Mouse (Mus musculus): Measurements from ENCODE around the gene Hspe1. TPM values are rescaled to one million over a fixed set of nuclear protein-coding genes. Genes with fewer than 3 reads are reported as not detected.

The Hspe1 gene
- total and polyA plus RNA-seq, 3 experiments = 44.5 to 180 (median 153) TPM

GRCm38 (mm10) chr1:55132308-55132707 lies 44.4 kb downstream of the Hspe1 start:
- Histone ChIP-seq H3K36me3 (ENCODE audit: control insufficient read depth, insufficient read depth, low read length) (peaks cover 14% of the 10 kb centered on the region), H3K27me3 (ENCODE audit: control insufficient read depth, insufficient read depth, low read length) (no peaks in the 10 kb centered on the region), H3K4me1 (ENCODE audit: control insufficient read depth, insufficient read depth, low read length) (peaks cover 7% of the 10 kb centered on the region), H3K79me2 (replicated peaks; ENCODE audit: control insufficient read depth, insufficient read depth, low read length) (peaks cover 6% of the 10 kb centered on the region), H3K9ac (ENCODE audit: low read depth, low read length) (peak overlapping the region; percentile 12; the same call in 1 of the 2 replicates), H3K27ac (peak overlapping the region; percentile 99; the same call in 1 of the 2 replicates), H3K4me3 (peak overlapping the region; percentile 98)
- TF ChIP-seq EP300 (IDR thresholded peaks at IDR 0.05; ENCODE audit: insufficient read depth, low read depth, low read length) (no peak), CTCF (IDR thresholded peaks at IDR 0.05) (no peak), POLR2A (IDR thresholded peaks at IDR 0.05; ENCODE audit: insufficient read depth, low read depth, low read length) (no peak)
- WGBS = 29% methylated on average over 4 of the region's 4 CpGs
- DNase-seq = no peak
- intact Hi-C loops (cut with DNase I) = loop anchor here (5.0 kb wide), 1 partner anchor 80 kb away; the partner anchor contains the start of gene Coq10b

- Histone ChIP-seq H3K36me3 (ENCODE audit: control insufficient read depth, insufficient read depth, low read length) (peaks cover 14% of the 10 kb centered on the region), H3K4me3 (no peak overlapping the region), H3K27ac (no peak overlapping the region), H3K4me1 (ENCODE audit: control insufficient read depth, insufficient read depth, low read length) (peaks cover 7% of the 10 kb centered on the region), H3K79me2 (replicated peaks; ENCODE audit: control insufficient read depth, insufficient read depth, low read length) (peaks cover 6% of the 10 kb centered on the region), H3K27me3 (ENCODE audit: control insufficient read depth, insufficient read depth, low read length) (no peaks in the 10 kb centered on the region), H3K9ac (ENCODE audit: low read depth, low read length) (no peak overlapping the region)
- intact Hi-C loops (cut with DNase I) = loop anchor here (5.0 kb wide), 1 partner anchor 81 kb away; the partner anchor contains the start of gene Coq10b
- no peak for DNase-seq
- TF ChIP-seq POLR2A (IDR thresholded peaks at IDR 0.05; ENCODE audit: insufficient read depth, low read depth, low read length) (no peak), CTCF (IDR thresholded peaks at IDR 0.05) (no peak), EP300 (IDR thresholded peaks at IDR 0.05; ENCODE audit: insufficient read depth, low read depth, low read length) (no peak)
- 30% methylated on average over 2 of the region's 2 CpGs for WGBS
These were observed 45.2 kb downstream of the Hspe1 start for GRCm38 (mm10) chr1:55133173-55133572.

DNA sequence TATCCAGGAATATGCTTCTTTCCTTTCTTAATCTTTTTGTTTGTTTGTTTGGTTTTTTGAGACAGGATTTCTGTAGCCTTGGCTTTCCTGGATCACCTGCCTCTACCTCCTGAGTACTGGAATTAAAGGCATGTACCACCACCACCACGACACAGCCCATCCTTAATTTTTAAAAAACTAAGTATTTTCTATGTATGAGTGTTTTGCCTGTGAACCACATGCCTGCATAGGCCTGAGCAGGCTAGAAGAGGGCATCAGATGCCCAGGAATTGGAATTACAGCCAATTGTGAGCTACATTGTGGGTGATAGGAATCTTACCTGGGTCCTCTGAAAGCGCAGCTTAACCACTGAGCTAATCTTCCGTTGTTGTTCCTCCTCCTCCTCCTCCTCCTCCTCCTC lies 46.4 kb downstream of the Hspe1 start:
- no peak for DNase-seq
- peaks cover 14% of the 10 kb centered on the region for H3K36me3 ChIP-seq (ENCODE audit: control insufficient read depth, insufficient read depth, low read length)
- 93% methylated on average over 3 of the region's 3 CpGs for WGBS
- no peaks in the 10 kb centered on the region for H3K27me3 ChIP-seq (ENCODE audit: control insufficient read depth, insufficient read depth, low read length)
- intact Hi-C loops (cut with DNase I) = loop anchor here (5.0 kb wide), 1 partner anchor 82 kb away; the partner anchor contains the start of gene Coq10b
- H3K79me2 ChIP-seq (replicated peaks; ENCODE audit: control insufficient read depth, insufficient read depth, low read length) = peaks cover 9% of the 10 kb centered on the region
- H3K4me1 ChIP-seq (ENCODE audit: control insufficient read depth, insufficient read depth, low read length) = peaks cover 7% of the 10 kb centered on the region
- H3K9ac ChIP-seq (ENCODE audit: low read depth, low read length) = no peak overlapping the region
- H3K27ac ChIP-seq = no peak overlapping the region
- no peak overlapping the region for H3K4me3 ChIP-seq
- no peak for TF ChIP-seq EP300 (IDR thresholded peaks at IDR 0.05; ENCODE audit: insufficient read depth, low read depth, low read length)
- no peak for TF ChIP-seq POLR2A (IDR thresholded peaks at IDR 0.05; ENCODE audit: insufficient read depth, low read depth, low read length)
- no peak for TF ChIP-seq CTCF (IDR thresholded peaks at IDR 0.05)

DNA sequence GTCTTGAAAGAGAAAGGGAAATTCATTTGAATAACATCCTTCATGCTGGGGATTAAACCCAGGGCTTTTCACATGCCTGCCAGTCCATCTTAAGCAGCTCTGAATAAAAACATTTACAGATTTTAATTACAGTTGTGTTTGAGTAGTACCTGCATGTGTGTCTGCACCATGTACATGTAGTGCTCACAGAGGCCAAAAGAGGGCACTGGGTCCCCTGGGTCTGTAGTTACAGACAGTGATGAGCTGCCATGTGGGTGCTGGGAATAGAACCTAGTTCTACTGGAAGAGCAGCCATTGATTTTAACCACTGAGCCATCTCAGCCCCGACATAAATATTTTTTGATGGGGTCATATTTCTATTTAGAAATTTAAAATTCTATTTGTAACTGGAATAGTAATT lies 47.9 kb downstream of the Hspe1 start:
- 97% methylated on average over 1 of the region's 1 CpGs for WGBS
- Histone ChIP-seq H3K4me3 (no peak overlapping the region), H3K79me2 (replicated peaks; ENCODE audit: control insufficient read depth, insufficient read depth, low read length) (peaks cover 14% of the 10 kb centered on the region), H3K36me3 (ENCODE audit: control insufficient read depth, insufficient read depth, low read length) (peaks cover 16% of the 10 kb centered on the region), H3K27ac (no peak overlapping the region), H3K9ac (ENCODE audit: low read depth, low read length) (no peak overlapping the region), H3K4me1 (ENCODE audit: control insufficient read depth, insufficient read depth, low read length) (peaks cover 7% of the 10 kb centered on the region), H3K27me3 (ENCODE audit: control insufficient read depth, insufficient read depth, low read length) (no peaks in the 10 kb centered on the region)
- TF ChIP-seq CTCF (IDR thresholded peaks at IDR 0.05) = no peak
- TF ChIP-seq POLR2A (IDR thresholded peaks at IDR 0.05; ENCODE audit: insufficient read depth, low read depth, low read length) = no peak
- no peak for TF ChIP-seq EP300 (IDR thresholded peaks at IDR 0.05; ENCODE audit: insufficient read depth, low read depth, low read length)
- intact Hi-C loops (cut with DNase I) = no loop called here
- no peak for DNase-seq

Other genes starting within 250 kb of the Hspe1 start
- gene Ankrd44, start 161.7 kb upstream of the Hspe1 start, total RNA-seq (2021) = 10 to 100 TPM; 10.2 to 10.7 TPM
- 10.2 and 14.8 TPM in 2 replicates for gene Ankrd44, start 161.7 kb upstream of the Hspe1 start, polyA plus RNA-seq (2012; rRNA removed)
- gene Sf3b1, start 60.7 kb upstream of the Hspe1 start, total RNA-seq (2021) = 10 to 100 TPM; 64.4 to 74.9 TPM
- 27.9 and 62.8 TPM in 2 replicates for gene Sf3b1, start 60.7 kb upstream of the Hspe1 start, polyA plus RNA-seq (2012; rRNA removed)
- gene Coq10b, start 35.4 kb upstream of the Hspe1 start, total RNA-seq (2021) = 10 to 100 TPM; 26.7 to 64.0 TPM
- gene Coq10b, start 35.4 kb upstream of the Hspe1 start, polyA plus RNA-seq (2012; rRNA removed) = 16.0 and 23.1 TPM in 2 replicates
- 100 to 1,000 TPM; 373 to 383 TPM for gene Hspd1, start 111 bp downstream of the Hspe1 start, total RNA-seq (2021)
- gene Hspd1, start 111 bp downstream of the Hspe1 start, polyA plus RNA-seq (2012; rRNA removed) = 68.5 and 143 TPM in 2 replicates
- gene Mob4, start 43.1 kb downstream of the Hspe1 start, total RNA-seq (2021) = 10 to 100 TPM; 27.8 to 32.0 TPM
- gene Mob4, start 43.1 kb downstream of the Hspe1 start, polyA plus RNA-seq (2012; rRNA removed) = 11.1 and 22.3 TPM in 2 replicates
- gene Rftn2, start 138.7 kb downstream of the Hspe1 start, total RNA-seq (2021) = 10 to 100 TPM; 12.1 to 12.8 TPM
- 2.7 and 6.4 TPM in 2 replicates for gene Rftn2, start 138.7 kb downstream of the Hspe1 start, polyA plus RNA-seq (2012; rRNA removed)
- gene Mars2, start 149.0 kb downstream of the Hspe1 start, total RNA-seq (2021) = 1 to 10 TPM; 5.0 to 5.3 TPM
- gene Mars2, start 149.0 kb downstream of the Hspe1 start, polyA plus RNA-seq (2012; rRNA removed) = 2.0 and 3.6 TPM in 2 replicates

Measured in heart, adult 2 months (tissue).